Mouse (Mus musculus) heart, embryonic 14.5 days (tissue): ENCODE results near the gene Caskin1. TPM values are rescaled to one million over a fixed set of nuclear protein-coding genes. Genes with fewer than 3 reads are reported as not detected.

Source experiments
- ATAC-seq: fragments of 200-750 bp; cut with Nextera tagmentation; 2 replicates; pipeline ENCODE4 v1.8.0; 2017; ENCODE audit warnings: low read depth, moderate TSS enrichment; ENCODE audit not compliant: insufficient number of reproducible peaks, insufficient read depth, low FRiP score
- H3K27ac ChIP-seq, 2 experiments: fragments of 200-500 bp in 1 of 2; fragments of 300-500 bp in 1 of 2; sonication (generic) in 1 of 2; replicated peaks in 1 of 2; 2 replicates each; pipeline ENCODE4 v1.5.1; 2012 to 2014; ENCODE audit warnings: low read depth in 2 of 2, low read length in 2 of 2, control low read depth in 1 of 2, mild to moderate bottlenecking in 1 of 2, mixed read lengths in 1 of 2; ENCODE audit not compliant: control insufficient read depth in 1 of 2, insufficient read depth in 1 of 2
- H3K27me3 ChIP-seq: fragments of 300-500 bp; sonication (generic); 2 replicates; pipeline ENCODE4 v1.6.1; 2014; ENCODE audit warnings: mild to moderate bottlenecking, low read length, control low read depth; ENCODE audit not compliant: control insufficient read depth, insufficient read depth
- H3K36me3 ChIP-seq: fragments of 300-500 bp; sonication (generic); 2 replicates; pipeline ENCODE4 v1.6.1; 2014; ENCODE audit warnings: mild to moderate bottlenecking, control low read depth, low read length, mixed read lengths; ENCODE audit not compliant: control insufficient read depth, insufficient read depth
- H3K4me1 ChIP-seq, 2 experiments: fragments of 200-500 bp in 1 of 2; fragments of 300-500 bp in 1 of 2; sonication (generic) in 1 of 2; 2 replicates each; pipeline ENCODE4 v1.6.1; 2012 to 2014; ENCODE audit warnings: low read length in 2 of 2, control low read depth in 1 of 2, mixed read lengths in 1 of 2; ENCODE audit not compliant: control insufficient read depth in 2 of 2, insufficient read depth in 2 of 2
- H3K4me2 ChIP-seq: fragments of 300-500 bp; sonication (generic); 2 replicates; pipeline ENCODE4 v1.6.1; 2014; ENCODE audit warnings: mild to moderate bottlenecking, low read length
- H3K4me3 ChIP-seq, 2 experiments: fragments of 200-500 bp in 1 of 2; fragments of 300-500 bp in 1 of 2; sonication (generic) in 1 of 2; 2 replicates each; pipeline ENCODE4 v1.5.1; 2012 to 2014; ENCODE audit warnings: low read length in 2 of 2, mild to moderate bottlenecking in 2 of 2, control low read depth in 1 of 2, low read depth in 1 of 2, moderate library complexity in 1 of 2; ENCODE audit not compliant: control insufficient read depth in 1 of 2, insufficient read depth in 1 of 2
- H3K9ac ChIP-seq: fragments of 300-500 bp; sonication (generic); 2 replicates; pipeline ENCODE4 v1.6.1; 2014; ENCODE audit warnings: mild to moderate bottlenecking, low read length
- H3K9me3 ChIP-seq: fragments of 300-500 bp; sonication (generic); 2 replicates; pipeline ENCODE4 v1.6.1; 2016; ENCODE audit warnings: low read length, control low read depth; ENCODE audit not compliant: control insufficient read depth
- WGBS: fragments of 180-500 bp; shearing (Covaris S2); extraction: QIAGEN DNeasy Blood & Tissue Kit; methylation state at CpG from one replicate; pipeline ENCODE4 v1.1.7; 2014; 5-methylcytosine and 5-hydroxymethylcytosine counted together
- polyA plus RNA-seq: library from polyadenylated mRNA; unstranded; fragments of >200 nt; fragmentation: Nextera tagmentation; extraction: Ambion mirVana; gene quantifications from 2 replicates; pipeline ENCODE4 v1.2.1, GENCODE M21; 2014

The Caskin1 gene
- polyA plus RNA-seq, 1 experiment from 2014 or later: 0.26 TPM

DNA sequence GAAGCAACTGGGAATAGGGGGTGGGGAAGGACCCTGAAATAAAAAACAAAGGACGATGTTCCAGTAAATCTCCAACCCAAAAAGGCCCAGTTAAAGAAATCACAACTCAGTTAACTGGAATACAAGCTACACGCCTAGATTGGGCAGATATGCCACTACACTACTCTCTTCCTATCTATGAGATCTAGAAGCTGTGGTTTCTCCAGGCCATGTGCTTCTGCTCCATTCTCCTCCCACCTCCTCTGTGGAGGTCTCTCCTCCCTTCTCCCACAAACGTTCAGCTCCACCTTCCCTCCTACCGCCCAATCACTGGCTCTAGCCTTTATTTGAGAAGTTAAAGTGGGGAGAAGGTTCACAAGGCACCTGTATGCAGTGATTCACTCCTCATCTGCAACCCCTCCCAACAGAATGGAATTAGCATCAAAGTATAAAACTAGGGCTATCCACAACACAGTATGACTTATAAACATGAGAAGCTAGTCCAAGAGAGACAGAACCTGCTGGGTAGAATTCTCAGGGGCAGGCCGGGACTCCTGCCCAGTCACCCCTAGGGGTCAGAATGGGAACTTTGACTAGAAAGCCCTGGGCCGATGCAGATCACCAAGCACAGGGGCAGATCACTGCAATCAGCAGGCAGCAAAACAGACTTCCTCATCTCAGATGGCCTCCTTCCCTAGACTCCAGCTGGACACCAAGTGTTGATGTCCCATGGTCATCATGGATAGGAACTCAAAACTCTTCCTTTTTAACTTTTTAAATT, 24.8 kb upstream of the Caskin1 start:
- H3K9me3 ChIP-seq: no peaks in the 10 kb centered on the region
- no peak overlapping the region for H3K27ac ChIP-seq
- no peak overlapping the region for H3K4me2 ChIP-seq
- ATAC-seq: no peak
- no peak overlapping the region for H3K9ac ChIP-seq
- H3K4me1 ChIP-seq: peaks cover 7 to 10% of the 10 kb centered on the region in 2 experiments
- no peaks in the 10 kb centered on the region for H3K36me3 ChIP-seq
- 44% methylated on average over 6 of the region's 6 CpGs for WGBS
- H3K4me3 ChIP-seq: no peak overlapping the region
- no peaks in the 10 kb centered on the region for H3K27me3 ChIP-seq

DNA sequence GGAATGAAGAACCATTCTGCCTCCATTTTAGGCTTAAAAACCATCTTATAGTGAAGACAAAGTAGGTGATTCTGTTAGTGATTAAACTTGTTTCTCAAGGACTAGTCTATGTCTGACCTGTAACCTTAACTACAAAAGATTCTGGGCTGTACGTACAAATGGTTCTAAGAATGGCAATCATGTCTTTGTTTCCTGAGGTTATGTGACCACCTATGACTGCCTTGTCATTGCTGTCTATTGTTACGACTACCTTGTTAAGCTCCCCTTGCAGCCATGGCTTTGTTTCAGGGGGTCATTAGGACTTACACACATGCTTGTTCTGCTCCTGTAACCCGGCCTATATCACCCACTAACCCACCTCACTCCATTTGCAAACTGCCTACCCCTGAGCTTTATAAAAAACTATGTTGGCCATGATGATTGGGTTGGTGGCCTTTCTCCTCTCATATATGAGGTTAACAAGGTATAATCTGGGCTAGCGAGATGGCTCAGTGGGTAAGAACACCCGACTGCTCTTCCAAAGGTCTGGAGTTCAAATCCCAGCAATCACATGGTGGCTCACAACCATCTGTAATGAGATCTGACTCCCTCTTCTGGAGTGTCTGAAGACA, 19.7 kb upstream of the Caskin1 start:
- ATAC-seq: no peak
- WGBS: 92% methylated on average over 5 of the region's 5 CpGs
- H3K9ac ChIP-seq: no peak overlapping the region
- H3K27ac ChIP-seq: no peak overlapping the region
- peaks cover 13 to 21% of the 10 kb centered on the region in 2 experiments for H3K4me1 ChIP-seq
- H3K4me3 ChIP-seq: no peak overlapping the region
- H3K27me3 ChIP-seq: no peaks in the 10 kb centered on the region
- H3K4me2 ChIP-seq: no peak overlapping the region
- H3K36me3 ChIP-seq: peaks cover 17% of the 10 kb centered on the region
- no peaks in the 10 kb centered on the region for H3K9me3 ChIP-seq

DNA sequence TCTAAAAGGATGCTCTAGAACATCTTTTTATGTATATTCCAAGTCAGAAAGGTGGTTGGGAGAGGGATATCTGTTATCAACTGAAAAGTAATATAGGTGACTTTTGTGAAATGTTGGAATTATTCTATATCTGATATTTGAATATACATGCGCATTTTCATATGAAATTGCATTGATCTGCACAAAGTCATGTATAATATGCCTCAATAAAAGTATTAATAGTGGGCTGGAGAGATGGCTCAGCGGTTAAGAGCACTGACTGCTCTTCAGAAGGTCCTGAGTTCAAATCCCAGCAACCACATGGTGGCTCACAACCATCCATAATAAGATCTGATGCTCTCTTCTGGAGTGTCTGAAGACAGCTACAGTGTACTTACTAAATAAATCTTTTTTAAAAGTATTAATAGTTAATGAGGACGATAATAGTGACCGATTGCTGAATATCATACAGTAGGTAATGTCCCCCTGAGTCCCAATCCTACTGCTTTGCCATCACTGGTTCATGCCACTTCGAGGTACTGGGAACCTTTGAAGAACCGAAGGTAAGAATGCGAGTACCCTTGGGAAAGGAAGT, 19.0 kb upstream of the Caskin1 start:
- no peak for ATAC-seq
- Histone ChIP-seq H3K4me3 (peak overlapping the region; percentile 70 to 93), H3K4me2 (peak overlapping the region; percentile 98), H3K9ac (peak overlapping the region; percentile 95), H3K36me3 (peaks cover 23% of the 10 kb centered on the region), H3K9me3 (no peaks in the 10 kb centered on the region), H3K4me1 (peaks cover 16 to 23% of the 10 kb centered on the region in 2 experiments), H3K27me3 (no peaks in the 10 kb centered on the region), H3K27ac (peak overlapping the region; percentile 83 to 90)
- 16% methylated on average over 7 of the region's 7 CpGs for WGBS

DNA sequence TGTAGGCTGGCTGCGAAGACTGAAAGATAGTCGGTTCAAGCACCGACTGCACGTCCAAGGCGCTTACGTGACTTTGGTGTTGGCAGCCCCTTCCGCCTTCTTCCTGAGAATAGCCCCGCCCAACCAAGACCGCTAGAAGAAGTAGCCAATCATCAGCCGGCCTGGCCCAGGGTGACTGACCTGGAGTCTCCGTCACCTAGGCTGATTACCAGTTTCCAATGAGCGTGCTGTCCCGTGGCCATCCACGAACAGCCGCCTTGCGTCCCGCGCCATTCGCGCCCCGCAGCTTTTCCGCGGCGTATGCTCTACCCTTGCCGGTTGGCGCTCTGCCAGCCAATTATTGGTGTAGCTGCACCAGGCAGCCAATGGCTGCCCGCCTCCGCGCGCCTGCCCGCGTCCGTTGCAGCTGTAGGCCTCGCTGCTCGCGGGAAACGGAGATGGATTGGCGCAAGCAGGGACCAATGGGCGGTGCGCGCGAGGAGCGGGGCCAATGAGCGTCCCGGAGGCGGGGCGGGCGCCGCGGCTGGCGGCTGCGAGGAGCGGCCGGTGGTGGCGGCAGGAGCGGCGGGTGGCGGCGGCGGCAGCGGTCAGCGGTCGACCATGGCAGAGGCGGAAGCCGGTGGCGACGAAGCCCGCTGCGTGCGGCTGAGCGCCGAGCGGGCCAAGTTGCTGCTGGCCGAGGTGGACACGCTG, 18.3 kb upstream of the Caskin1 start, which contains the start of the genes E4f1 and Pgp:
Gene E4f1, minus strand, starts transcription at position 404 of the 693 bp plus-strand sequence.
Gene Pgp, plus strand, starts transcription at position 483 of the 693 bp plus-strand sequence.
- peak; percentile 97 for ATAC-seq
- Histone ChIP-seq H3K9ac (peak within 1 kb of the TSS; percentile 95), H3K9me3 (no peaks in the 10 kb centered on the region), H3K4me2 (peak within 1 kb of the TSS; percentile 98), H3K36me3 (peaks cover 29% of the 10 kb centered on the region), H3K4me3 (peak within 1 kb of the TSS; percentile 70 to 93), H3K4me1 (peaks cover 16 to 23% of the 10 kb centered on the region in 2 experiments), H3K27me3 (no peaks in the 10 kb centered on the region), H3K27ac (peak within 1 kb of the TSS; percentile 83 to 90)
- WGBS: under 1% methylated on average over 69 of the region's 75 CpGs

DNA sequence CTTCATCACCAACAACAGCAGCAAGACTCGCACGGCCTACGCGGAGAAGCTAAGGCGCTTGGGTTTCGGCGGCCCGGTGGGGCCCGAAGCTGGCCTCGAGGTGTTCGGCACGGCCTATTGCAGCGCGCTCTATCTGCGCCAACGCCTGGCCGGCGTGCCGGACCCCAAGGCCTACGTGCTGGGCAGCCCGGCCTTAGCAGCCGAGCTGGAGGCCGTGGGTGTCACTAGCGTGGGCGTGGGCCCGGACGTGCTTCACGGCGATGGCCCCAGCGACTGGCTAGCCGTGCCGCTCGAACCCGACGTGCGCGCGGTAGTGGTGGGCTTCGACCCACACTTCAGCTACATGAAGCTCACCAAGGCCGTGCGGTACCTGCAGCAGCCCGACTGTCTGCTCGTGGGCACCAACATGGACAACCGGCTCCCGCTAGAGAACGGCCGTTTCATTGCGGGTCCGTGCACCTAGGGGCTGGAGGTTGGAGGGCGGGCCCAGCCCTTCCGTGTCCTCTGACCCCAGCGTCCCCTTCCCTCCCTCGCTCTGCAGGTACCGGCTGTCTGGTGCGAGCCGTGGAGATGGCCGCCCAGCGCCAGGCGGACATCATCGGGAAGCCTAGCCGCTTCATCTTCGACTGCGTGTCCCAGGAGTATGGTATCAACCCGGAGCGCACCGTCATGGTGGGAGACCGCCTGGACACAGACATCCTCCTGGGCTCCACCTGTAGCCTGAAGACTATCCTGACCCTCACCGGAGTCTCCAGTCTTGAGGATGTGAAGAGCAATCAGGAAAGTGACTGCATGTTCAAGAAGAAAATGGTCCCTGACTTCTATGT, 17.5 kb upstream of the Caskin1 start:
- peak overlapping the region; percentile 70 to 93 for H3K4me3 ChIP-seq
- no peaks in the 10 kb centered on the region for H3K9me3 ChIP-seq
- H3K4me1 ChIP-seq: peaks cover 16 to 23% of the 10 kb centered on the region in 2 experiments
- H3K9ac ChIP-seq: peak overlapping the region; percentile 95
- H3K4me2 ChIP-seq: peak overlapping the region; percentile 98
- H3K36me3 ChIP-seq: peaks cover 38% of the 10 kb centered on the region
- peak overlapping the region; percentile 59 to 83 for H3K27ac ChIP-seq
- no peaks in the 10 kb centered on the region for H3K27me3 ChIP-seq
- ATAC-seq: peak; percentile 29
- under 1% methylated on average over 68 of the region's 68 CpGs for WGBS

DNA sequence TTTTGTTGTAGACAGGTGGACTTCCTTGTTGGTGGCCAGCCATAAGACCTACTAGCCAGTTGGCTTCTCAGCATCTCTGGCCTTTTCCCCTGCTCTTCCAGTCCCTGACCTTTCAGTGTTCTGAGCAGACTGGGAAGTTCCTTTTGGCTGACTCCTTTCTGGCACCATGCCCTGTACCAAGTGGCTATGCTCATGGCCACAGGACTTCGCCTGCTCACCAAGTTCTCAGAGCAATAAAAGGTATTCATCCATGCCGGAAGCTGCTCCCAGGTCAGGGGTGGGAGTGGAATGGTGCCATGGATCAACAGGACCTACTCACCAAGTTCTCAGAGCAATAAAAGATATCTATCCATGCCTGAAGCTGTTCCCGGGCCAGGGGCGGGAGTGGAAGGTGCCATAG, 15.9 kb upstream of the Caskin1 start:
- peaks cover 16 to 23% of the 10 kb centered on the region in 2 experiments for H3K4me1 ChIP-seq
- H3K9ac ChIP-seq: peak overlapping the region; percentile 95
- peak overlapping the region in 1 of 2 experiments; percentile 93; a peak in 2 of 4 replicates for H3K4me3 ChIP-seq
- H3K9me3 ChIP-seq: no peaks in the 10 kb centered on the region
- WGBS: 61% methylated on average over 4 of the region's 4 CpGs
- peak overlapping the region; percentile 8 to 37; a peak in 2 of 4 replicates for H3K27ac ChIP-seq
- H3K36me3 ChIP-seq: peaks cover 54% of the 10 kb centered on the region
- H3K4me2 ChIP-seq: peak overlapping the region; percentile 98
- no peak for ATAC-seq
- no peaks in the 10 kb centered on the region for H3K27me3 ChIP-seq
